Mouse (Mus musculus): ENCODE measurements around the gene Lima1.
"Not testable (repeated sequence)": the region's sequence is repeated elsewhere in the genome, so short reads cannot be mapped to it uniquely, and the experiment has no call there.

Lima1 gene

DNA sequence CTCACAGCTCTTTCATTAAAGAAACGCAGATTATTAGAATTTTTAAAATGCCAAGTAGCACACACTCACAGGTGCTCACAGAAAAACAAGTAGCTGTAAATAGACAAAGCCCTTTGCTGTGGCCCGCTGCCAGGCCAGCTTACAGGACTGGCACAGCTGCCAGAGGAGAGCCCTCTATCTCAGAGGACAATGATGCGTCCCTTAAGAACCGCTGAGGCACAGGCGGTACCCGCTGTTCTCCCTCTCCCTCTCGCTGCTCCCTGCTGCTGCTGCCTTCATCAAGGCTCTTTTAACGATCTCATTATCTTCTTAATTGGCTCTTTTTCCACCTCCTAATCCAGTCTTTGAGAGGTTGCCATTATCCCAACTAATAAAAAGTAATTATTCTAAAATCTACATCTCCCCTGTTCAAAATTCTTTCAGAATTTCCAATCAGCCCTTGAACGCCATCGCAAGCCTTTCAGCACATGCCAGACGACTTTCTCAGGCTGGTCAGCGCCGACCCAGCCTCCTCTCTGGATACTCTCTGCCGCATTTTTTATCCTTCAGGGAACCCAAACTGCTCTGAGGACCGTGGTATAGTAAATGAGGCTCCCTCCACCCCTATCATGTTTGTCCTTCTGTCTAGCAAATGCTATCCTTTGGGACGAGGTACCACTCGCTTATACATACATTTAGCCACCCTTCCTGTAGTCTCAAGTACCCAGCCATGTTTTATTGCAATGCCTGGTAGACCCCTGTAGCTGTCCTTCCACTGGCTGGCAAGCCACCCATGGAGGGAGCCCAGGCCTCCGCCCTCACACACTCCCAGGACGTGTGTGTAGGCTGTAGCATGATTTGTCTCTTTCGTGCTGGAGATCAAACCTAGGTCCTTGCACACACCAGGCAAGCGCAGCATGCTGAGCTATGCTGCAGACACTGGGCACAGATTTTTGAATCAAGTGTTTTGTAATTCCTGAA, 67.2 kb downstream of the Lima1 start:
- DNase-seq (ENCODE audit: low read depth in 2 of 2, low spot score in 2 of 2) = no peak

DNA sequence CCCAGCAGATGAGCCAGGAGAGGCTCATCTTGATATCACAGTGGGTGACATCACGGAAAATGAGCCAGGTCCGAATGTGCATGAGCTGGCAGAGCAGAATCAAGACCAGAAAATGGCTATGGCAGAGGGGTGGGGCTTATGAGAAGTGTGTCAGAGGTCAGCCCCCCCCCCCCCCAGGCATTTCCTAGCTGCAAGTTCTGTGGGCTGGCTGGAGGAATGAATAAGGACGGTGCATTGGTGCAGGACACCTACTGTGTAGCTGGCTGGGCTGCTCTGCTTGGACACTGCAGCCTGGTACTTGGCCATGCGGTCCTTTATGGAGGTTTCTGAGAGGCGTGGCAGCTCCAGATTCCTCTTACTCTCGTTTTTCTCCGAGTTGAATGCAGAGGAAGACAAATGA, 69.1 kb downstream of the Lima1 start:
- DNase-seq (ENCODE audit: low read depth in 2 of 2, low spot score in 2 of 2) = no peak

DNA sequence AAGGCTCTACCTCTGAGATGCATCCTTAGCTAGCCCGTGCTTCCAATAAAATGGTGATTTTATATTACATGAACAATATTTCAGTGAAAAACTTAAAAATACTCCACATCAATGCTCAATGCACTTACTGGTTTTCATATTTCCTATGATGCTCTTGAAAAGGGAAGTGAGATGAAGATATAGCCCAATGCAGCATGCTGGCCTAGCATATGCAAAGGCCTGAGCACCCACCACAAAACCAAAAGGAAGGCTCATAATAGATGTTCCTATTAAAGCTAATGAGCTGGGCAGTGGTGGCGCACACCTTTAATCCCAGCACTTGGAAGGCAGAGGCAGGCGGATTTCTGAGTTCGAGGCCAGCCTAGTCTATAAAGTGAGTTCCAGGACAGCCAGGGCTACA, 69.6 kb downstream of the Lima1 start:
- DNase-seq (ENCODE audit: low read depth in 2 of 2, low spot score in 2 of 2) = no peak

DNA sequence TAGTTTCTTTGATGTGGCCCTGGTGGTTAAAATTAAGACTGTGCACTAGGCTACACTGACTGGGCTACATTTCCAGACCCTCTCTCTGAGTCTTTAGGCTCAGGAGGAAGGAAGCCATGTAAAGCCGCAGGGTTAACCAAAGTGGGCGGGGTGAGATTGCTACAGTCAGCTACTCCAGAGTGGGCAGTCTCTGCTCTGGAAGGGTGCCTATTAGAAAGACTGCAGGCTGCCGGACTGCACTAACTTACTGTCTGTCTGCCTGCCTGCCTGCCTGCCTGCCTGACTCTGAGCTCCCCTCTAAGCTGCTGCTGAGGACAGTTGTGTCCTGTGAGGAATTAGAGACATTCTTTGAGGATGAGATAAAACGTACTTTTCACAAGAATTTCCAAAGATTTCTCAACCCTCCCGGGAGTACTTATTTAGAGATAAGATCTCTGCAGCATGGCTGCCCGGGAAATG, 72.0 kb downstream of the Lima1 start:
- peak; percentile 36 to 51 for DNase-seq (ENCODE audit: low read depth in 2 of 2, low spot score in 2 of 2)

DNA sequence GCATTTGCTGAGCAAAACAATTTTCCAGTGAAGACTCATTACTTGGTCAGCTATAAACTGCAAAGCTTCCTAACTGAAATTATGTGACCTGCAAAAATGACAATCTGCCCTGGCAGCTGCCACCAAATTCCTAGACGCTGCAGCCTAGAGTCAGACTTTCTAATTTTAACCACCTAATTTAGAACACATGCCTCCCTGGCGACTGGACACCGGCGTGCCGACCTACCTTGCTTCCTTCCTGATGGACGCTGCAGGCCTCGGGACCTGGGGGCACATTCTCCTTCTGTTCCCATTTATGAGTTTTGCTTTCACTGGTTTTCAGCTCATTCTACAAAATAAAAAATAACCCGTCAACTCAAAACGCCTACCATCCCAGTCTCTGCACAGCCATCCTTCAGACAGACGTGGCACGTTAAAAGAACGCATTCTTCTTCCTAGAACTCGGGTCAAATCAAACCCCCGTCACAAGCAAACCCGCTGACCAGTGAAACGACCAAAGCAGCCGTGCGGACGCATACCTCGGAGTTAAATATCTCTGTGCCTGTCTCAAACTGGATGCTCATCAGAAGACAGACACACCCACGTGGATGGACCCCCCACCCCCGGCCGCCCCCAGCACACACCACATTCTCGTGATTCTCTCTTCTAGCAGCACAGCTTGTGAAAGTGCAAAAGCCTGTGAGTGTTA, 73.2 kb downstream of the Lima1 start:
- no peak for DNase-seq (ENCODE audit: low read depth in 2 of 2, low spot score in 2 of 2)

DNA sequence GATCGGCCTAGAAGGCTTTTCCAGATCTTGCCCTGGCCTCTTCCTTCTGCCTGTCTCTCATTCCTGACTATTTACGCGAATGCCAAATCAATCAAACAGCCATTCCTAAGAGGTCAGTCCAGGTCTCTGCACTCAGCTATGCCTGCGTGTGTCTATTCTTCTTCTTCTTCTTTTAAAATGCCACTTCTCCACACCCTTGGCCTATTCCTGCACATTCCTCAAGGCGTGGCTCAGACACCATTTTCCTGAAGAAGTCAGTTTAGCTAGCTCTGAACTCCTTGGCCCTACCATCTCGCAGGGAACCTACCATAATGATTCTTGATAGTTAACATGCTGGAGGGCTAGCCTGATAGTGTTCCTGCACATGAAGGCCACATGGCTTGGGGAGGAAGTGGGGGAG, 75.5 kb downstream of the Lima1 start:
- no peak for DNase-seq (ENCODE audit: low read depth in 2 of 2, low spot score in 2 of 2)

DNA sequence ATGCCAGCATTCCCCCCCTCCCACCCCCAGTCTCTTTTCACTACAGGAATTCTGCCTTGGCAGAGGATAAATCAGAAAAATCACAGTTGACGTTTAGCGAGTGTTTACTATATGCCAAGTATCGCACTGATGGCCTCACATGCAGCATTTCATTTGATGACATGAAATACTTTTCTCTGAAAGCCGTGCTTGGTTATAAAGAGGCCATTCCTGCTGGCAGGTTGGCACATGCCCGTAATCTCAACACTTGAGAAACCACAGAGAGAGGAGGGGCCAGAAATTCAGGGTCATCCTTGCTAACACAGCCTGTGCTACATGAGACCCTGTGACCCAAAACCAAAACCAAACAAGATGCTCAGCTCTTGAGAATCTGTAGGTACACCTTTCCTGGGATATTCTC, 77.4 kb downstream of the Lima1 start:
- DNase-seq (ENCODE audit: low read depth in 2 of 2, low spot score in 2 of 2) = no peak

DNA sequence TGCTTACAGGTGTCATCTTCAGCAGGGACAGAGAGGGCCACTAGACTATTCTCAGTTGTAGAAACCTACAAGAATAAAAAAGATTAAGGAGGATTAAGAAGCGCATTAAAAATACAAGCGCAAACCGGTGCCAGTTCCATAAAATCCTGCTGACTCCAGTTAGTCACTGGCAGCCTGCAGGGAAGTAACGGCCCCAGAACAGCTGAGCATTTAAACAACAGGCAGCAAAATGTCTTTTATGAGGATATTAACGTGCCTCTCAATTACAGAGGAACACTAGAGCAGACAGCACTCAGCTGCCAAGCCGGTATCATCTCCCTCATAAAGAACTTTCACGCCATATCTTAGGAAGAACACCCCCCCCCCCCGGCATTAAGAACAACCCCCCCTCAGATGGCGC, 78.5 kb downstream of the Lima1 start:
- DNase-seq (ENCODE audit: low read depth in 2 of 2, low spot score in 2 of 2) = no peak

DNA sequence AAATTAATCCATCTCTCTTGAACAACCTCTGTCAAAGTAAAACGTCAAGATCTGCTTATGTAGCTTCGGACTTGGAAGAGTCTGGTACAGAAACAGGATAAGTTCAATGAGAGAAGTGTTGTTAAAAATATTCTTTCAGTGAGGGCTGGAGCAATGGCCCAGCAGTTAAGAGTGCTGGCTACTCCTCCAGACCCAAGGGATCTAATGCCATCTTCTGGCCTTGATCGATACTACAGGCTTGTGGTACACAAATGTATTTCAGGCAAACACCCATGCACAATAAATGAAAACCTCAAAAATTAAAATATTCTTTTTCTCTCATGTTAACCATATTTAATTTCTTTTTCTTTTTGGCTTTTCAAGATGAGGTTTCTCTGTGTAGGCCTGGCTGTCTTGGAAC, 79.2 kb downstream of the Lima1 start:
- no peak for DNase-seq (ENCODE audit: low read depth in 2 of 2, low spot score in 2 of 2)

DNA sequence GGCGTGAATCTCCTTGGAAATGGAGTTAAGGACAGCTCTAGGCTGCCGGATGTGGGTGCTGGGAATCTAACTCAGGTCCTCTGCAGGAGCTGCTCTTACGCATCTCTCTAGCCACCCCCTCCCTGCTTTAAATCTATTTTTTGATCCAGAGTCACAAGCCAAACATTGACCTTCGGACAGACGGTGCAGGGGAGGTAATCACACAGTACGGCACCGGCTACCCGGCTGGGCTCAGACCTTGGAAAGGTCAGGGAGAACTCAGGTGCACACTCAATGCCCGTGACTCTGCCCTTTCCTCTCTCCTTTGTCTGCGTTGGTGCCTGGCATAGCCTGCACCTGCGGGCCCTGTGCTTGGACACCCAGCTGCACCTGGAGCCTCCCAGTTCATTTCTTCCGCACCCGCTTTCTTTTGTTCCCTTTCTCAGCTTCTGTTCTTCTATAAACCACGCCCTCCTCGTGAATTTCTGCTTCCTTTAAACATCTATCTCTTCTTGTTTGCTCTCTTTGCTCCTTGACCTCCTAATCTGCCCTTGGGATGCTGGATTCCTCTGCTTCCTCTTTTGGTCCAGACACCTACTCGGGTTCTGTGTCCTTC, 82.9 kb downstream of the Lima1 start:
- no peak for DNase-seq (ENCODE audit: low read depth in 2 of 2, low spot score in 2 of 2)

DNA sequence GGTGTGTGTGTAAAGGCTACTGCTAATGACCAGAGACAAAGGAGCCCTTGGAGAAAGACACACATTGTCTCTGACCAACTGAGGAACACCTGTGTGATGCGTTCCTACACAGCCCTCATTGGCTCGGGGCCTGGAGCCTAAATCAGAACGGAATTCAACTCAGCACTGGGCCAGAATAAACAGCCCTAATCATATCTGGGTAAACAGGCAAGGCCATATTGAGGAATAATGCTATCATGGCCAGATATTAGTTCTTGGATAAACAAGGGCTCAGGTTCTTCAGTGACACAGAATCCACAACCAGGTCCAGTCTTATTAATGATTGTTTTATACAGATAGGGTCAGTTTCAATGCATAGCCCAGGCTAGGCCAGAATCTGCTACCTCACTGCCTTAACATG, 84.3 kb downstream of the Lima1 start:
- DNase-seq (ENCODE audit: low read depth in 2 of 2, low spot score in 2 of 2) = no peak

DNA sequence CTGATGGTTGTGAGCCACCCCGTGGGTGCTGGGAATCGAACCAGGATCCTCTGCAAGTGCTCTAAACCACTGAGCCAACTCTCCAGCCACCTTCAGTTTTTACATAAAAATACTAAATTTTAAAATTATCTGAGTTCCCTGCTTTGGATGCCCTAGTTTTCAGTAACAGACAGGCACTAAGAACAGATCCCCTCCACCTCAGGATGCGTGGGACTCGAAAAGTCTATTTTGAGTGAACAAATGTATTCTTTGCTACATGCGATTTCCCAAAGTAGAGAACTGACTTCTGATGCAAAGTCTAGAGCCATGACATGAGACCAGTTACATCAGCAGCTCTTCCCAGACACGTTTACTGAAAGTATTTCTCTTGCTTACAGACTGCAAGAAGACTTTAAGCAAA, 84.8 kb downstream of the Lima1 start:
- no peak for DNase-seq (ENCODE audit: low read depth in 2 of 2, low spot score in 2 of 2)

DNA sequence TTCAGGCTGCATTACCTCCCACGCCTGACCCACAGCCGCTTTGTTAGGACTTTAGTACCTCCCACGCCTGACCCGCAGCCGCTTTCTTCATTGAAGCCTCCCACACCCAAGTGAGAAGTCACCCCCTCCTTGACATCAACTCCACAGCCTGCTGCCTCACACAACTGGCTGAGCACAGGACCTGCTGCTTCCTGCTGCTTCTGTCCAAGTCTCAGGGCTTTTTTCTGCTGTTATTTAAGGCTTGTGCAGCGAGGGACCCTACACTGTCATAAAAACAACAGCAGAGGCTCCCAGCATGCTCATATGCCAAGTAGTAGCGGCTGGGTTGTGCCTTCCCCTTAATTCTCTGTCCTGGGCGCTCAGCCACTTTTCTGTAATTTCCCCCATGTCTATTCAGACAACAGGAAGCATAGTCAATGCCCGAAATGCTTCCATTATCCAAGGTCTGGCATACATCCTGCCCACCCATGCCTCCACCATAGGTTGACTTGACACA, 87.6 kb downstream of the Lima1 start:
- DNase-seq (ENCODE audit: low read depth in 2 of 2, low spot score in 2 of 2) = no peak

DNA sequence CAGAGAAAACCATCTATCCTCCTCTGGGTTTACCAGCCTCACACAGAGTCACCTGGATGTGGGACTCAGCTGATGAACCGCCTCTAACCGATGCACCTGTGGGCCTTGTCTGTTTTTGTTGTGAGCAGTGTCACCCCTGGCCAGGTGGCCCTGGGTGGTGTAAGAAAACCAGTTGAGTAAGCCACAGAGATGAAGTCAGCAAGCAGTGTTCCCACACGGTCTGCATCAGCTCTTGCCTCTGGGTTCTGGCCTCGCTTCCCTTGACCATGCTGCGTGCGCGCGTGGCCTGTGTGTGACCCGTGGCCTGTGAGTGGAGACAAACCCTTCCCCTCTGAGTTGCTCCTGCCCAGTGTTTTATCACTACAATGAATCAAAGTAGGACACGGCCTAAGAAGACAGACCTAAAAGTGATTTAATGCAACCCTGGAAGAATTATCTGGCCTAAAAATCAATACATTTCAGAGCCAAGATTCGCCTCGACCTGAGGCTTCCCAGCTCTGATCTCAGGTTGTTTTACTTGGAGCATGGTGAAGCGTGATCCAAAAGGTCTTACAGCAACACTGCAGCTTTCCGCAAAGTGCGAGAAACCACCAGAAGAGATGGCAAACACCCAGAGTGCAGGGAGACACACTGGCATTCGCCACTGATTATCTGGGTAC, 96.5 kb downstream of the Lima1 start:
- DNase-seq (ENCODE audit: low read depth in 2 of 2, low spot score in 2 of 2) = no peak

DNA sequence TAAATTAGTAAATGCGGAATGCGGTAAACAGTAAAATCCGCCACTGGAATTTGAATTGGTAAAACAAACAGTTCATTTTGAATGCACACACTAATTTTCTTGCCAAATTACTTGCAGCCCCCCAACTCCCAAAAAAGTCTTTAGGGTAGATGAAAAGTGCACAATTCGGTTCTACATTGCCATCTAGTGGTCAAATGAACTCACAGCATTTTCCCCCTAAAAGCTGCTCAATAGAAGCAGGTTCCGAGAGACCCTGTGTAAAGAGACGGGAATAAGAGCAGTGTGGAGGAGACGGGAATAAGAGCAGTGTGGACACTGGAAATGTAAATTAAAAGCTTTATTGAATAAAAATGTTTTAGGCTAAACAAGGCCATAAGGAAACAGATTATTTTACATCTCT, 97.1 kb downstream of the Lima1 start:
- peak; percentile 15 to 39 for DNase-seq (ENCODE audit: low read depth in 2 of 2, low spot score in 2 of 2)

DNA sequence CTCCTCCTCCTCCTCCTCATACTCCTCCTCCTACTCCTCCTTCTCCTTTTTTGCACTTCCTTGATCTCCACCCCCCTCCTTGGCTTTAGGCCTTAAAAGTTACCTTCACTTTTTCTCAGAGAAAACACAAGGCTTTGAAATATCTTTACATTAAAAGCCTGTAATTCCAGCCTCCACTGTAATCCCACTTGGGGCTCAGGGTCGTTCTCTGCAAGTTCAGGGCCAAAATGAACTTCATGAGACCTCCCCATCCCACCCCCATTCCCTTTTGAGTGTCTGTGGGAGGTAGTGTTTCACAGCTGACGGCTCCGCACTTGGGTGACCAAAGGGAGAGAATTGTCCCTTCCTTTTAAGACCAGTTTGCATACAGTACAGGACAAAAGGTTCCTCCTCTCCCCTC, 102.3 kb downstream of the Lima1 start:
- DNase-seq (ENCODE audit: low read depth in 2 of 2, low spot score in 2 of 2) = no peak

DNA sequence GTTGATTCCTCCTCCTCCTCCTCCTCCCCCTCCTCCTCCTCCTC, 102.6 kb downstream of the Lima1 start, which contains the start of gene Cers5:
TSS of gene Cers5 (minus strand) at position 5 of the 44 bp plus-strand sequence.
- DNase-seq (ENCODE audit: low read depth in 2 of 2, low spot score in 2 of 2) = not testable (repeated sequence)

DNA sequence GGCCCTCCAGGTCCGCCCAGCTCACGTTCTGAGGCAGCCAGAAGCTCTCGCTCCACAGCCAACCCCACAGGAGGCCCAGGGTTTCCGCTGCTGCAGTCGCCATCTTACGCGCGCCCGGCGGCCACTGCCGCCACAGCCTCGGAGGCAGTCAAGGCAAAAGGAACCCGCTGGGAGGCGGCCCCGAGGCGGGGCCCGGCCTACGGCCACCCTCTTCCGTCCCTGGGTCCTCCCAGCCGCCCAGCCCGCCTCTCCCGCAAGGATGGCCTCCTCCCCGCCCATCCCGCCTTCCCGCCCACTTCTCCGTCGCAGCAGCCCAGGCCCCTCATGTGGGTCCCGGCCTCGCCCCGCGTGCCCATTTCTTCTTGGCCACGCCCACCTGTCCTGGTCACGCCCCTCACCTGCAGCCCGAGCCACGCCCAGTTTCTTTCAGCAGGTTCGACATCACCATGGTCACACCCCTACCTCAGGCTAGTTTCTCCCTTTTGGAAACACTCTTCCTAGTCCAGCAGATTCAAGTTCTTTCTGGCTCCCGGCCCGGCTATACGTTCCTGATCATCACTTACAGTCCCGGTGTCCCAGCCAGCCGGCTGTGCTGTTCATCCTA, 102.9 kb downstream of the Lima1 start:
- peak; percentile 73 to 80 for DNase-seq (ENCODE audit: low read depth in 2 of 2, low spot score in 2 of 2)

DNA sequence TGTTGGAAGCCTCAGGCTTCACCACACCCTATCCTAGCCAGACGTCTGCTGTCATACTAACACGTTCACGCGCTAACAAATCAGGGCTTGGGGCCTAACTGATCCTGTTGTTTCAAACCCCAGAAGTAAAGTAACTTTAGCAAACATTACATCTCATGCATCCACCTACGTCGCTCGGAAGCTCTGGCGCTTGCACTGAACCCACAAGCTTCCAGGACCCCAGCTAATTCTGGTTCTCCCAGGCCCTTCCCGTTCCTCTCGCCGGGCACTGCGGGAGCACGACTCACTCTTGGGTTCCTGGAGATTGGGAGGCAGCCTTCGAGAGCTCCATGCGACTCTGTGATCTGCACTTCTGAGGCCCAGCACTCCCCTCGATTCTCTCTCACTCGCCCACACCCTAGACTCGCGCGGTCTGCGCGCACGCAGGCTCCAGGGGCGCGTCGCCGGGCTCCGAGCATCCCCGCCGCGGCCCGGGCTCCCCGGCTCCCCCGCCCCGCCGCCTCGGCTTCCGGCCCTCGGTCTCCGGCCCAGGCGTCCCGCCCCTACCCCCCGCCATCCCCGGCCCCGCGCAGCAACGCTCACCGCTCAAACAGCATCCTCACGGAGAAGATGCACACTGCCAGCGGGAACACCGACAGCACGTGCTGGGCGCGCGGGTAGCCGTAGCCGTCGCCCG, 103.5 kb downstream of the Lima1 start:
- peak; percentile 18 to 55 for DNase-seq (ENCODE audit: low read depth in 2 of 2, low spot score in 2 of 2)

DNA sequence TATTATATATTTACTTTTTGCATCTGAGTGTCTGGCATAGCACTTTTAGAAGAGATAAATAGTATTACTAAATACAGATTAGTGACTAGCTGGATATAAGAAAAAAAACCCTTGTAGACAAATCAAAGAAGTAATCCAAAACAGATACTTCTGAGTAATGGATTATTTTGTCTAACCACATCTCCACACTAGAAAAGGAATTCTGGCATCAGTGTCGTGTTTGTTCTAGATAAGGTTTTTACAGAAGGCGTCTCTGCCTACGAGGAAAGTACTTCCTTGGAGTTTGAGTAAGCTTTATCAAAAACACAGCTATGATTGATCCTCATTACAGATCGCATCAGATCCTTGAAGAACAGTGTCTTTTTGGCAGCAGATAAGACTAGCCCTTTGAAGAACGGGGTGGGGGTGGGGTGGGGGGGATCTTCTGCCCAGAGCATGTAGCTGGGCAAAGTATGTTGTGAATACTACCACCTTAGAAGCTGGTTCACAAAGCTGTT, 104.2 kb downstream of the Lima1 start:
- DNase-seq (ENCODE audit: low read depth in 2 of 2, low spot score in 2 of 2) = no peak

DNA sequence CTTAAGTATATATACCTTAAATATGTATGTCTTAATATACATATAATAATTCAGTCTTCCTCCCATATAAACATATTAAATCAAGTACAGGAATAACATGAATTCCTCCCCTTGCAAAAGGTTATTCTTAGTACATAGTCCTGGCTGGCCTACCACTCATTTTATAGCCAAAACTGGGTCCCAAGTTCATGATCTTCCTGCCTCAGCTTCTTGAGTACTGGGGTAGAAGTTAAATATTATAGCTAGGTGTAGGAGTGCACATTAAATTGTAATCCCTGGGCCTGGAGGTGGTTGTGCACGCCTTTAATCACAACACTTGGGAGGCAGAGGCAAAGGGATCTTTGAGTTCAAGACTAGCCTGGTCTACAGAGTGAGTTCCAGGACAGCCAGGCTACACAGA, 106.5 kb downstream of the Lima1 start:
- DNase-seq (ENCODE audit: low read depth in 2 of 2, low spot score in 2 of 2) = no peak

Data from CD8-positive naive resting alpha-beta T cell, adult 2 months (primary cell).